Mouse (Mus musculus) CD4-positive, CD25-positive, alpha-beta regulatory T cell (primary cell): Measurements from ENCODE around the gene Rabgap1. TPM values are rescaled to one million over a fixed set of nuclear protein-coding genes. Genes with fewer than 3 reads are reported as not detected.

Experiments used
- polyA plus RNA-seq: library from polyadenylated mRNA; unstranded; fragments of 100-300 nt; shearing (Covaris generic); gene quantifications from one replicate; pipeline ENCODE4 v1.2.1, GENCODE M21; 2017

The Rabgap1 gene
- polyA plus RNA-seq: 65.7 TPM

DNA sequence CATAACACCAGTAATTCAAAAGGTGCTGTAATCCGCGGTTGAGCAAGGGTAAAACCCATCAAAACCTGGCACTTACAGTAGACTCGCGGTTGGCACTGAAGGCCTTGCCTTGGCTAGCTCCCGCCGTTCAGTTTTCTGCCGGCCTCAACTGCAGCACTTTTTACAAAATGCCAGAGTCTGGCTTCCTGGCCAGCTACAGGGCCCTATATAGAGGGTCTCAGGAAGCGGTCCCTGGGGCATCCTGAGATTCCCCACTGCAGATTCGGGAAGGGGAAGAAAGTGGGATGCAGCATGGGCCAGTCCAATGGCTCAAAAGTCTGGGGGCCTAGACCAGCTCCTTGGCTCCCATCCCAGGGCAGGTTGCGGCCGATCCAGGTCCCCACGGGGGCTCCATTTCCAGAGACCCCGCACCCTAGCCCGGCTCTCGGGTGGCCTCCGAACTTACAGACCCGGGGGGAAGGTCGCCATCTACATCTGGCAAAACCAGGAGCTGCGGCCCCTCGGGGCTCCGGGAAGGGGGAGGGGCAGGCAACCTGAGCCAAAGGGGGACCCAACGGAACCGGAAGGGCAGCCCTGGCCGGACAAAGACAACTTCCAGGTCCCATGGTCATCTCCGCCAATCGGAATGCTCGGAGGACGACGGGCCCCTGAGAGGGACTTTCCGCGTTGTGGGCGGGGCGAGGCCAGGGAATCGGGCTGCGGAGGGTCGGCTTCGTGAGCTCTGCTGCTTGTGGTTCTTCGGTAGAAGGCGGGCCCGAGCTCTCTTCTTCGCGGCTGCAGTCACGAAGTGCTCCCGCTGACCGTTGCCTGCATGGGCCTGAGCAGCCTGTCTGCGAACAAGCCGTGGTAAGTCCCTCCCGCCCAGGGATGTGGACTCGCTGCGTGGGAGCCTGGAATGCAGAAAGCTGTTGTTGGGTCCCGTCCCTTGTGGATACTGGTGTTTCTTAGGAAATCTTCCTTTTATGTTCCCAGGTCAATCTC is at the start of gene Rabgap1, which contains the start of the genes Zbtb26 and Zbtb6:
Gene Rabgap1 (plus strand): TSS at position 669 of the 981 bp plus-strand sequence.
Gene Zbtb26 (minus strand): TSS at position 525 of the 981 bp plus-strand sequence.
Gene Zbtb6 (minus strand): TSS at position 561 of the 981 bp plus-strand sequence.

DNA sequence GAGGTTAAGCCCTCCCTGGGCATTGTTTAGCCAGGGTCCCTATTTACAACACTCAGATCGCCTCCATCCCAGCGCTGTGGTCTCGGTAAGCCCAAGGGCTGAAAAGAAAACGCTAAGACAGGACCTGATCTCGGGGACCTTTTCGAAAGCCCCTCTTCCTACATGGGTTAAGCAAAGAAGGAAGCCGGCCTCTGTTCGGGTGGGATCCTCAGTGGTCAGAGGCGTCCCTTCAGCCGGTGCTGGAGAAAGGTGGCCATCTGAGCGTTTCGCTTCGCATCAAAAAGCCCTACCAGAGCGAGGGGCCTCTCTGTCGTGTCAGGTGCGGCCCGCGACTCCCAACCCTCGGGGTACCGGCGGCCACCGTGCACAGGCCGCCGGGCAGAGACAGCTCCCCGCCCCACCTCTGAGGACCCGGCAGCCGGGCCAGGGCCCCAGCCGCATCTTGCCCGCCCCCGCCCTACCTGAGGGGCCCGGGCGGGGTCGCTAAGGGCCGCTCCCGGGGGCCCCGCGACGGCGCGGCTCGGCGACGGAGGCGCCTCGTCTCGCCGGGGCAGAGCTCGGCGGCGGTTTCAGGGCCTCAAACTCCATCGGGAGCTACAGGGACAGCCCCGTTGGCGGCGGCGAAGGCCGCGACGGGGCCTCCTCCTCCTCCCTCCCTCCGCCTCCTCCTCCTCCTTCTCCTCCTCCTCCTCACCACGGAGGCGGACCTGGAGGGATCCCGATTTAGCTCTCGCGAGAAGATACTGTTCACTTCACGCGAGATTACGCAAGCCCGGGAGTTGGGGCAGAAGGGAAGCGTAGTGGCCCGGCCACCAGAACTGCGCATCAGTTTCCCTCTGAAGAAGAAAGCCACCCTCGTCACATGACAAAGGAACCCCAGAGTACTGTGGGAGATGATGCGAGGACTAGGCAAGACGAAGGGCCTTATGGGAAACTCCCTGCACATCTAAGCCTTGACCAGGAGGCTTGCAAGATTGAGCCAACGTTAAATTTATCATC is 20.5 kb upstream of the Rabgap1 start, which contains the start of gene Rc3h2:
Gene Rc3h2 (minus strand): TSS at position 598 of the 999 bp plus-strand sequence.

DNA sequence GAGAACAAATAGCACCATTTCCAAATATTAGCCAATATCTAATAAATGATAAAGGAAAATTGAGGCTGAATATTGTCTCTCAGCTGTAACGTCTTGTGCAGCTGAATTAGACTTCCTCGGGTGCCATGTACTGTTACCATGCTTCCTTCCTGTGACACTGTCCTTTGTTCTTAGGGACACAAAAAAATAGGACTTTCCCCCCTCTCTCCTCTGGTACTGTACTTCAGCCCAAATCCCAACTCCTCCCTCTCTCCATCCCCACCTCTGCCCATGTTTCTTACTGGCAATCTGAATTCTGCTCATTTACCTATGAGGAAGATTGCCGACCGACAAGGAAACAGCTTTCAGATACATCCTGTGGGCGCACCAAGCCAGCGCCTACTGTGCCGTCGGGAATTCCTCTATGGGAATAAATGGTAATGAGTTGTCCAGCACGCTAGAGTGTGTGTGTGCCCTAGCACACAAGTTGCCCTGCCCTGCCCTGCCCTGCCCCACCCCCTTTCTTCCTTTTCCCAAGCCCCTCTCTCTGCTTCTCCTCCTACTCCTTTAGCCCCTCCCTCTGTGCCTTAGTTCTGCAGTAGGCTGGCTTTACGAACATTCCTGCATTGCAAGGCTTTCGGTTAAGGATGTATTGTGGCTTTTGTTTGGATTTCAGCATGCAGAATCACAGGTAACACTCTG is 73.1 kb downstream of the Rabgap1 start, which contains the start of gene Gpr21:
Gene Gpr21 (plus strand): TSS at position 303 of the 681 bp plus-strand sequence.

Other genes starting within 250 kb of the Rabgap1 start
- not detected for gene Olfr366, start 231.7 kb upstream of the Rabgap1 start, polyA plus RNA-seq
- not detected for gene Olfr368, start 116.8 kb upstream of the Rabgap1 start, polyA plus RNA-seq
- gene Pdcl, start 83.9 kb upstream of the Rabgap1 start, polyA plus RNA-seq: 32.0 TPM
- 38.5 TPM for gene Rc3h2, start 20.4 kb upstream of the Rabgap1 start, polyA plus RNA-seq
- 5.0 TPM for gene Zbtb26, start 144 bp upstream of the Rabgap1 start, polyA plus RNA-seq
- 5.5 TPM for gene Zbtb6, start 108 bp upstream of the Rabgap1 start, polyA plus RNA-seq
- gene Gpr21, start 73.1 kb downstream of the Rabgap1 start, polyA plus RNA-seq: 1.3 TPM